Mouse (Mus musculus): ENCODE results near the gene Hist1h3d. TPM values are rescaled to one million over a fixed set of nuclear protein-coding genes. Genes with fewer than 3 reads are reported as not detected.
"Not testable (repeated sequence)": the region's sequence is repeated elsewhere in the genome, so short reads cannot be mapped to it uniquely, and the experiment has no call there.

Gene Hist1h3d
- polyA plus RNA-seq, 1 experiment from 2014 or later, result 4.6 TPM

DNA sequence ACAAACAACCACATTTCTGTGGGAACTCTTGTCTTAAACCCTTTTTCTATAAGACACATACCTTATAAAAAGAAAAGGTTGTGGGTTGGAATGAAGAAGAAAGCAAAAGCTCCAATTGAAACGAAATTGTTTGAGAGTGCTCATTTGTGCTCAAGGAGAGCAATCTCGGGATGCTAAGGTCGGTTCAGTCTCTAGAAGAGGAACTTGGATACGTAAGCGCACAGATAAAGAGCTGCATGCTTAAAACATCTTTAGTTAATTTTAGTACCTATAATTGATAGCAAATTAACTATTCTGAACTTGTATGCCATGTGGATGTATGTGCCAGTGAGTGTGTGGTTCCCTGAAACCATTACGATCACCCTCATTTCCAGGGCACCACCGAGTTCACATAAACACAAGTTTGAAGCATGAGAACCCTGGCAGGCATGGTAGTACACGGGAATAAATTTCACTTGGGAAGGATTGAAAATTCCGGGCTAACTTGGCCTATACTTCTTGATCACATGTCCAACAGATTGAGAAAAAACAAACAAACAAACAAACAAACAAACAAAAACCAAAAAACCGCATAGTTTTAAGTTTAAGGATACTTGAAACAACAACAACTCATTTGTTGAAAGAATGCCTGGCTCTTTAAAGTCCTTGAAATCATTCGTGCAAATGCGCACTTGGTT is 44.6 kb downstream of the Hist1h3d start:
- H3K27ac ChIP-seq (ENCODE audit: low read depth, low read length), result peak overlapping the region; percentile 96
- H3K9me3 ChIP-seq (replicated peaks; ENCODE audit: control insufficient read depth, low read length), result no peaks in the 10 kb centered on the region
- H3K4me3 ChIP-seq (ENCODE audit: low read depth, low read length), result peak overlapping the region; percentile 76
- no peak for ATAC-seq (replicated peaks; ENCODE audit: insufficient number of reproducible peaks, low FRiP score, low TSS enrichment)
- H3K36me3 ChIP-seq (ENCODE audit: control insufficient read depth, insufficient read depth, low read length), result no peaks in the 10 kb centered on the region
- H3K4me1 ChIP-seq (ENCODE audit: control insufficient read depth, insufficient read depth, low read length), result peaks cover 4% of the 10 kb centered on the region; the same call in 1 of the 2 replicates
- 49% methylated on average over 12 of the region's 12 CpGs for whole genome bisulfite sequencing (ENCODE audit: insufficient replicate concordance)
- H3K9ac ChIP-seq (ENCODE audit: low read depth, low read length), result peak overlapping the region; percentile 96
- H3K27me3 ChIP-seq (ENCODE audit: control insufficient read depth, insufficient read depth, low read length), result no peaks in the 10 kb centered on the region
- peak overlapping the region; percentile 98 for H3K4me2 ChIP-seq

DNA sequence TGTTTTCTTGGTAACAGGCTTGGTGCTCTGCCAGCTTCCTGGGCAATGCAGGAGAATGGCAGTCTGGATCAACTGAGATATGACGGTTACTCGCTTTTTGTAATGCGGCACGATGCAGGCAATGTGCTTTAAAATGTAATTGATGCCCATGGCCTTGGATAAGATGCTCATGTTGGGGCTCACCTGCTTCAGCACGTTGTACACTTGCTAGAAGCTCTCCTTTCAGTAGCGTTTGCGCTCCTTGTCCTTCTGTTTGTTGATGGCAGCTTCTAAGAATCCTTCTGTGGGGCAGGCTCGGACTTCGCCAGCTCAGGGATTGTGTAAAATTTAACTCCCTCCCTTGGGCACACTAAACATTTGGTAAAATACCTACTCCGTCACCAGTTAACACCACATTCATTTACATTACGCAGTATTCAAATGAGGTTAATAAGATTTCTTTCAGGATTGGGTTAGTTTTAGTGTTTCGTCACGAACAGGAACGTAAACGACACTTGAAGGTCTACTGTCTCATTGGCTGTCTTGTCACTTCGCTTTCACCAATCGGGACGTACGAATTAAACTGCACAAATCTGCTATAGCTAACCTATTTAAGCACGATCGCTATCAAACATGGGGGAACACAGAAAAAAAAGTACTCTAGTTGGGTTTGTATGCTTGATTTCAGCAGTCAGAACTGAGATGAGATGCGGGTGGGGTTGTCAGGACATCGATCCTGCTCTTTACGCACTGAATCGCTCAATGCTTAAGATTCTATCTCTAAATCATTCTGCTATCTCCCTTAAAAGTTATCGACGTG is 45.4 kb downstream of the Hist1h3d start, which contains the start of gene Hist1h2be:
Hist1h2be (minus strand) TSS at position 392 of the 799 bp plus-strand sequence.
- Histone ChIP-seq H3K9me3 (replicated peaks; ENCODE audit: control insufficient read depth, low read length) (no peaks in the 10 kb centered on the region), H3K9ac (ENCODE audit: low read depth, low read length) (peak within 1 kb of the TSS; percentile 96), H3K27ac (ENCODE audit: low read depth, low read length) (peak within 1 kb of the TSS; percentile 96), H3K4me1 (ENCODE audit: control insufficient read depth, insufficient read depth, low read length) (peaks cover 4% of the 10 kb centered on the region; the same call in 1 of the 2 replicates), H3K4me3 (ENCODE audit: low read depth, low read length) (peak within 1 kb of the TSS; percentile 76), H3K36me3 (ENCODE audit: control insufficient read depth, insufficient read depth, low read length) (no peaks in the 10 kb centered on the region), H3K4me2 (peak within 1 kb of the TSS; percentile 98), H3K27me3 (ENCODE audit: control insufficient read depth, insufficient read depth, low read length) (no peaks in the 10 kb centered on the region)
- peak; percentile 70 for ATAC-seq (replicated peaks; ENCODE audit: insufficient number of reproducible peaks, low FRiP score, low TSS enrichment)
- WGBS (ENCODE audit: insufficient replicate concordance), result under 1% methylated on average over 27 of the region's 27 CpGs

DNA sequence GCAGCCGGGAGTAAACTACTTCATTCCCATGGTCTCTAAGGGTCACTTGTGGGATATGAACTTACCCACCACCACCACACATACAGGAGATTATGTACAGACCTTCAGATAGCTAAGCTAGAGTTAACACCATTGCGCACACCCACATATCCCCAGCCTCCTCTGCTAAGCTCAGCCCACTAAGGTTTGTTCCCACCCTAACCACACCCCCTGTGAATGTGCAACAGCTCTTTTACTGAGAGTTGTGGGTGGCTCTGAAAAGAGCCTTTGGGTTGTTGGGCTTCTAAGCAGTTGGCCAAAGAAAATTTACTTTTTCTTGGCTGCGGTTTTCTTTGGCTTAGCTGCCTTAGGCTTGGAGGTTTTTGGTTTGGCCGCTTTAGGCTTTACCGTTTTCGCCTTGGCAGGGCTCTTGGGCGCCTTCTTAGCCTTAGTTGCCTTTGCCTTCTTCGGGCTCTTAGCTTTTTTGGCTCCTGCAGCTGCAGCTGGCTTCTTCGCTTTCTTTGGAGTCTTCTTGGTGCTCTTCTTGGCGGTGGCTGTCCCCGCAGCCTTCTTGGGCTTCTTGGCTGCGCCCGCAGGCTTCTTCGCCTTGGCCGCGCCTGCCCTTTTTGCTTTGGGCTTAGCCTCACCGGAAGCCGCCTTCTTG is 46.1 kb downstream of the Hist1h3d start:
- Histone ChIP-seq H3K4me3 (ENCODE audit: low read depth, low read length) (peak overlapping the region; percentile 76), H3K27ac (ENCODE audit: low read depth, low read length) (peak overlapping the region; percentile 96), H3K9me3 (replicated peaks; ENCODE audit: control insufficient read depth, low read length) (no peaks in the 10 kb centered on the region), H3K4me2 (peak overlapping the region; percentile 98), H3K27me3 (ENCODE audit: control insufficient read depth, insufficient read depth, low read length) (no peaks in the 10 kb centered on the region), H3K9ac (ENCODE audit: low read depth, low read length) (peak overlapping the region; percentile 96), H3K36me3 (ENCODE audit: control insufficient read depth, insufficient read depth, low read length) (no peaks in the 10 kb centered on the region), H3K4me1 (ENCODE audit: control insufficient read depth, insufficient read depth, low read length) (peaks cover 4% of the 10 kb centered on the region; the same call in 1 of the 2 replicates)
- ATAC-seq (replicated peaks; ENCODE audit: insufficient number of reproducible peaks, low FRiP score, low TSS enrichment), result peak; percentile 86
- under 1% methylated on average over 18 of the region's 18 CpGs for WGBS (ENCODE audit: insufficient replicate concordance)

DNA sequence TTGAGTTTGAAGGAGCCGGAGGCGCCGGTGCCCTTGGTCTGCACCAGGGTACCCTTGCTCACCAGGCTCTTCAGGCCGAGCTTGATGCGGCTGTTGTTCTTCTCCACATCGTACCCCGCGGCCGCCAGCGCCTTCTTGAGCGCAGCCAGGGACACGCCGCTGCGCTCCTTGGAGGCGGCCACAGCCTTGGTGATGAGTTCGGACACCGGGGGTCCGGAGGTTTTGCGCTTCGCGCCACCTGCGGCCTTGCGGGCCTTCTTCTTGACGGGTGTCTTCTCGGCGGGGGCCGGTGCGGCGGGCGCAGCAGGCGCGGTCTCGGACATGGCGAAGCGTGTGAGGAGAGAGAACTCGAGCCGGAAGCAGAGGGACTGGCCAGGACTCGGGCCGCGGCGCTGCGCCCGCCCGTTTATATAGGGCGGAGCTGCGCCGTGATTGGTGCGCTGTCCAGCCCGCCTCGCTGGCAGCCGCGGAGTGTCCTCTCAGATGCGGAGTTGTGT is 46.7 kb downstream of the Hist1h3d start, which contains the start of gene Hist1h1e:
Hist1h1e (minus strand) TSS at position 384 of the 497 bp plus-strand sequence.
- not testable (repeated sequence) for H3K36me3 ChIP-seq (ENCODE audit: control insufficient read depth, insufficient read depth, low read length); H3K9me3 ChIP-seq (replicated peaks; ENCODE audit: control insufficient read depth, low read length); H3K4me1 ChIP-seq (ENCODE audit: control insufficient read depth, insufficient read depth, low read length); H3K27me3 ChIP-seq (ENCODE audit: control insufficient read depth, insufficient read depth, low read length)
- Histone ChIP-seq H3K4me3 (ENCODE audit: low read depth, low read length) (peak within 1 kb of the TSS; percentile 76), H3K9ac (ENCODE audit: low read depth, low read length) (peak within 1 kb of the TSS; percentile 96), H3K4me2 (peak within 1 kb of the TSS; percentile 98), H3K27ac (ENCODE audit: low read depth, low read length) (peak within 1 kb of the TSS; percentile 96)
- under 1% methylated on average over 51 of the region's 53 CpGs for WGBS (ENCODE audit: insufficient replicate concordance)
- peak; percentile 91 for ATAC-seq (replicated peaks; ENCODE audit: insufficient number of reproducible peaks, low FRiP score, low TSS enrichment)

DNA sequence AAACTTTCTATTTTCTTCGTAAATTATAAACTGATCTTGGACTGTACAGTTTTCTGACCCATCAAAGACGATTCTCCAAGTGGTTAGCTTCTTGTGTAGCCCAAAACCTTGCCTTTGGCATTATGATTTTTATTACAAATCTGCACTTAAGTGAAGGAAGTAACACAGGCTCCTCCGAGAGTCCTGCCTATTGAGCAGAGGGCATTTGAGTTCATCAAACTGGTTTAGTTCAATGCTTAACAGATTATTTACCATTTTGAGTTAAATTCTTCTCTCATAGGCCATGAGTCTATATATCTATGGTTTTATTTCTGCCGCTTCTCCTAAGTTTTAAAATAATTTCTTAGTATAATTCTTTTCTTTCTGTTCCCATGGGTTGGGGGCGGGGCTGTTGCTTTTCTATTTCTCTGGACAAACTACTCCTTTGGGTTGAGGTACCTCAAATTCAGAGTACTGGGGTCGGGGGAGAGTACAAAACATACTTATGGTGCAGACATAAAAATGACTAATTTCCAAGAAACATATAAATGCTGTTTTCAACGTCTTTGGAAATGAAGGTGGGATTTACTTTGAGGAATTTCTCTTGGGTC is 47.4 kb downstream of the Hist1h3d start:
- Histone ChIP-seq H3K36me3 (ENCODE audit: control insufficient read depth, insufficient read depth, low read length) (no peaks in the 10 kb centered on the region), H3K4me1 (ENCODE audit: control insufficient read depth, insufficient read depth, low read length) (peaks cover 4% of the 10 kb centered on the region; the same call in 1 of the 2 replicates), H3K27ac (ENCODE audit: low read depth, low read length) (peak overlapping the region; percentile 96), H3K27me3 (ENCODE audit: control insufficient read depth, insufficient read depth, low read length) (no peaks in the 10 kb centered on the region), H3K9me3 (replicated peaks; ENCODE audit: control insufficient read depth, low read length) (no peaks in the 10 kb centered on the region), H3K9ac (ENCODE audit: low read depth, low read length) (peak overlapping the region; percentile 96), H3K4me2 (peak overlapping the region; percentile 98), H3K4me3 (ENCODE audit: low read depth, low read length) (peak overlapping the region; percentile 76)
- ATAC-seq (replicated peaks; ENCODE audit: insufficient number of reproducible peaks, low FRiP score, low TSS enrichment), result no peak
- WGBS (ENCODE audit: insufficient replicate concordance), result 28% methylated on average over 7 of the region's 7 CpGs

Small RNA genes within 50 kb of the gene (microRNA-seq; reads per million reads assigned to microRNA genes)
- gene Gm44297 (ENCODE audit: borderline number of aligned reads) (0.27 reads per million), gene Gm44359 (ENCODE audit: borderline number of aligned reads) (not detected), gene Gm44394 (ENCODE audit: borderline number of aligned reads) (not detected)

Other genes starting within 250 kb of the Hist1h3d start
- 43.4 and 43.7 TPM in 2 replicates for gene Zfp322a, start 206.6 kb upstream of the Hist1h3d start, polyA plus RNA-seq (2014; fragmentation: Nextera tagmentation; extraction: Ambion mirVana)
- gene Abt1, start 151.9 kb upstream of the Hist1h3d start, polyA plus RNA-seq (2014; fragmentation: Nextera tagmentation; extraction: Ambion mirVana), result 8.9 and 9.8 TPM in 2 replicates
- 0.97 and 1.7 TPM in 2 replicates for gene Btn1a1, start 109.9 kb upstream of the Hist1h3d start, polyA plus RNA-seq (2014; fragmentation: Nextera tagmentation; extraction: Ambion mirVana)
- gene Btn2a2, start 86.9 kb upstream of the Hist1h3d start, polyA plus RNA-seq (2014; fragmentation: Nextera tagmentation; extraction: Ambion mirVana), result 0.59 and 0.80 TPM in 2 replicates
- 2.1 and 3.4 TPM in 2 replicates for gene Hist1h4h, start 44.7 kb upstream of the Hist1h3d start, polyA plus RNA-seq (2014; fragmentation: Nextera tagmentation; extraction: Ambion mirVana)
- gene Hist1h2af, start 41.9 kb upstream of the Hist1h3d start, polyA plus RNA-seq (2014; fragmentation: Nextera tagmentation; extraction: Ambion mirVana), result 1.4 and 2.3 TPM in 2 replicates
- gene Hist1h3g, start 40.3 kb upstream of the Hist1h3d start, polyA plus RNA-seq (2014; fragmentation: Nextera tagmentation; extraction: Ambion mirVana), result 2.8 and 3.1 TPM in 2 replicates
- gene Hist1h2bh, start 32.4 kb upstream of the Hist1h3d start, polyA plus RNA-seq (2014; fragmentation: Nextera tagmentation; extraction: Ambion mirVana), result 0.43 and 0.66 TPM in 2 replicates
- 0.19 TPM in 1 of 2 replicates, not detected in the other for gene Hist1h3f, start 31.7 kb upstream of the Hist1h3d start, polyA plus RNA-seq (2014; fragmentation: Nextera tagmentation; extraction: Ambion mirVana)
- gene Hist1h4f, start 24.1 kb upstream of the Hist1h3d start, polyA plus RNA-seq (2014; fragmentation: Nextera tagmentation; extraction: Ambion mirVana), result not detected in 2 replicates
- gene Hist1h1d, start 22.5 kb upstream of the Hist1h3d start, polyA plus RNA-seq (2014; fragmentation: Nextera tagmentation; extraction: Ambion mirVana), result 0.15 and 0.27 TPM in 2 replicates
- gene Hist1h3e, start 13.4 kb upstream of the Hist1h3d start, polyA plus RNA-seq (2014; fragmentation: Nextera tagmentation; extraction: Ambion mirVana), result 2.6 and 3.0 TPM in 2 replicates
- gene Hist1h2ae, start 4.5 kb upstream of the Hist1h3d start, polyA plus RNA-seq (2014; fragmentation: Nextera tagmentation; extraction: Ambion mirVana), result 27.6 and 34.5 TPM in 2 replicates
- 2.3 and 6.5 TPM in 2 replicates for gene Hist1h2bg, start 4.4 kb upstream of the Hist1h3d start, polyA plus RNA-seq (2014; fragmentation: Nextera tagmentation; extraction: Ambion mirVana)
- 1.3 and 2.6 TPM in 2 replicates for gene Hist1h2bf, start 1.6 kb upstream of the Hist1h3d start, polyA plus RNA-seq (2014; fragmentation: Nextera tagmentation; extraction: Ambion mirVana)
- gene Hist1h2ad, start 1.4 kb upstream of the Hist1h3d start, polyA plus RNA-seq (2014; fragmentation: Nextera tagmentation; extraction: Ambion mirVana), result 0.44 and 1.3 TPM in 2 replicates
- 42.3 and 51.7 TPM in 2 replicates for gene Hist1h4d, start 5.8 kb downstream of the Hist1h3d start, polyA plus RNA-seq (2014; fragmentation: Nextera tagmentation; extraction: Ambion mirVana)
- gene Hist1h2be, start 45.4 kb downstream of the Hist1h3d start, polyA plus RNA-seq (2014; fragmentation: Nextera tagmentation; extraction: Ambion mirVana), result 1.5 and 2.4 TPM in 2 replicates
- 8.4 and 11.1 TPM in 2 replicates for gene Hist1h1e, start 46.8 kb downstream of the Hist1h3d start, polyA plus RNA-seq (2014; fragmentation: Nextera tagmentation; extraction: Ambion mirVana)
- 0.52 and 0.62 TPM in 2 replicates for gene Hist1h2ac, start 108.2 kb downstream of the Hist1h3d start, polyA plus RNA-seq (2014; fragmentation: Nextera tagmentation; extraction: Ambion mirVana)
- 31.3 and 31.9 TPM in 2 replicates for gene Hist1h2bc, start 108.4 kb downstream of the Hist1h3d start, polyA plus RNA-seq (2014; fragmentation: Nextera tagmentation; extraction: Ambion mirVana)
- gene Hist1h1t, start 120.1 kb downstream of the Hist1h3d start, polyA plus RNA-seq (2014; fragmentation: Nextera tagmentation; extraction: Ambion mirVana), result not detected in 2 replicates
- 0.69 and 2.7 TPM in 2 replicates for gene Hist1h4c, start 122.7 kb downstream of the Hist1h3d start, polyA plus RNA-seq (2014; fragmentation: Nextera tagmentation; extraction: Ambion mirVana)
- gene Hfe, start 135.1 kb downstream of the Hist1h3d start, polyA plus RNA-seq (2014; fragmentation: Nextera tagmentation; extraction: Ambion mirVana), result 8.2 and 9.9 TPM in 2 replicates
- gene Hist1h1c, start 163.0 kb downstream of the Hist1h3d start, polyA plus RNA-seq (2014; fragmentation: Nextera tagmentation; extraction: Ambion mirVana), result 24.6 TPM in 2 replicates
- 4.1 and 4.5 TPM in 2 replicates for gene Hist1h3c, start 169.8 kb downstream of the Hist1h3d start, polyA plus RNA-seq (2014; fragmentation: Nextera tagmentation; extraction: Ambion mirVana)
- 1.2 and 2.7 TPM in 2 replicates for gene Hist1h2bb, start 171.0 kb downstream of the Hist1h3d start, polyA plus RNA-seq (2014; fragmentation: Nextera tagmentation; extraction: Ambion mirVana)
- gene Hist1h2ab, start 175.4 kb downstream of the Hist1h3d start, polyA plus RNA-seq (2014; fragmentation: Nextera tagmentation; extraction: Ambion mirVana), result 16.7 and 18.1 TPM in 2 replicates
- gene Hist1h3b, start 176.5 kb downstream of the Hist1h3d start, polyA plus RNA-seq (2014; fragmentation: Nextera tagmentation; extraction: Ambion mirVana), result 2.7 and 3.7 TPM in 2 replicates
- gene Hist1h4b, start 181.2 kb downstream of the Hist1h3d start, polyA plus RNA-seq (2014; fragmentation: Nextera tagmentation; extraction: Ambion mirVana), result 2.2 and 2.7 TPM in 2 replicates
- gene Hist1h4a, start 185.5 kb downstream of the Hist1h3d start, polyA plus RNA-seq (2014; fragmentation: Nextera tagmentation; extraction: Ambion mirVana), result 1.0 TPM in 1 of 2 replicates, not detected in the other
- 2.5 and 4.0 TPM in 2 replicates for gene Hist1h3a, start 186.6 kb downstream of the Hist1h3d start, polyA plus RNA-seq (2014; fragmentation: Nextera tagmentation; extraction: Ambion mirVana)
- 0.31 and 0.67 TPM in 2 replicates for gene Hist1h1a, start 187.9 kb downstream of the Hist1h3d start, polyA plus RNA-seq (2014; fragmentation: Nextera tagmentation; extraction: Ambion mirVana)
- 0.24 TPM in 1 of 2 replicates, not detected in the other for gene Trim38, start 194.2 kb downstream of the Hist1h3d start, polyA plus RNA-seq (2014; fragmentation: Nextera tagmentation; extraction: Ambion mirVana)
- gene Slc17a2, start 231.2 kb downstream of the Hist1h3d start, polyA plus RNA-seq (2014; fragmentation: Nextera tagmentation; extraction: Ambion mirVana), result not detected in 2 replicates

Data from heart, embryonic 11.5 days (tissue).